Mouse (Mus musculus) hindbrain, embryonic 13.5 days (tissue): ENCODE measurements around the gene Slc4a8. TPM values are rescaled to one million over a fixed set of nuclear protein-coding genes. Genes with fewer than 3 reads are reported as not detected.
A peak's percentile ranks its signal among the peaks of the same experiment; 100 is the strongest.
"Not testable (repeated sequence)": the region's sequence is repeated elsewhere in the genome, so short reads cannot be mapped to it uniquely, and the experiment has no call there.

ENCODE experiments used
- ATAC-seq: fragments of 200-750 bp; cut with Nextera tagmentation; 2 replicates; pipeline ENCODE4 v1.8.0; 2017; ENCODE audit warnings: moderate TSS enrichment; ENCODE audit not compliant: low FRiP score
- H3K27ac ChIP-seq: fragments of 300-500 bp; sonication (generic); 2 replicates; pipeline ENCODE4 v1.5.1; 2015; ENCODE audit warnings: inconsistent platforms, mild to moderate bottlenecking, moderate library complexity
- H3K27me3 ChIP-seq: fragments of 300-500 bp; sonication (generic); 2 replicates; pipeline ENCODE4 v1.6.1; 2015; ENCODE audit warnings: mild to moderate bottlenecking, inconsistent platforms
- H3K36me3 ChIP-seq: fragments of 300-500 bp; sonication (generic); 2 replicates; pipeline ENCODE4 v1.6.1; 2015; ENCODE audit warnings: mild to moderate bottlenecking, inconsistent platforms
- H3K4me1 ChIP-seq: fragments of 300-500 bp; sonication (generic); replicated peaks from 2 replicates; pipeline ENCODE4 v1.6.1; 2015; ENCODE audit warnings: inconsistent platforms
- H3K4me2 ChIP-seq: fragments of 300-500 bp; sonication (generic); 2 replicates; pipeline ENCODE4 v1.6.1; 2015; ENCODE audit warnings: inconsistent platforms, mild to moderate bottlenecking, moderate library complexity
- H3K4me3 ChIP-seq: fragments of 300-500 bp; sonication (generic); 2 replicates; pipeline ENCODE4 v1.5.1; 2015; ENCODE audit warnings: mild to moderate bottlenecking, inconsistent platforms
- H3K9ac ChIP-seq: fragments of 300-500 bp; sonication (generic); 2 replicates; pipeline ENCODE4 v1.6.1; 2015; ENCODE audit warnings: mild to moderate bottlenecking, inconsistent platforms
- H3K9me3 ChIP-seq: fragments of 300-500 bp; sonication (generic); 2 replicates; pipeline ENCODE4 v1.6.1; 2016; ENCODE audit warnings: inconsistent platforms
- WGBS: fragments of 180-500 bp; shearing (Covaris S2); methylation state at CpG from one replicate; pipeline ENCODE4 v1.1.7; 2015; 5-methylcytosine and 5-hydroxymethylcytosine counted together
- polyA plus RNA-seq: library from polyadenylated mRNA; unstranded; fragments of >200 nt; fragmentation: Nextera tagmentation; extraction: Ambion mirVana; gene quantifications from 2 replicates; pipeline ENCODE4 v1.2.1, GENCODE M21; 2015

The Slc4a8 gene
- polyA plus RNA-seq, 1 experiment from 2014 or later: 26.2 TPM

DNA sequence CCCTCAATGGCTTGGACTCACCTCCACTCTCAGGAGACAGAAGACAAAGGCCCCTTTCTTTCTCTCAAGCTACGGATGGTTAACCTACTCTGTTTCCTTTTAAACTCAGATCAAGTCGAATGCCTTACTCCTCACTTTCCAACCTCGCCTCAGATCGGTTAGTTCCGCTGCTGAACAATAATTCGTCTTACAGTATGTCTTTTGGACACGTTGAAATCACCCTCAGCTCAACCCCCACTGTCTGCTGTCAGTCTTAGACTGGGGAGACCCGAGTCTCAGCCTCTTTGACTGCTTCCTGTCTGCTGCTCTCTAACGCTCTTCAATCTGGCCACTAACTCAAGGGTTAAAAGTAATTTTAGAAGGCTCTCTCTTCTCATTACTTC, 520 bp upstream of the Slc4a8 start:
- Histone ChIP-seq H3K27me3 (no peaks in the 10 kb centered on the region), H3K4me2 (peak overlapping the region; percentile 69), H3K9me3 (no peaks in the 10 kb centered on the region), H3K27ac (peak overlapping the region; percentile 95), H3K4me1 (peaks cover 38% of the 10 kb centered on the region), H3K36me3 (peaks cover 11% of the 10 kb centered on the region), H3K9ac (peak overlapping the region; percentile 47), H3K4me3 (peak overlapping the region; percentile 87)
- ATAC-seq: peak; percentile 59
- 7% methylated on average over 9 of the region's 9 CpGs for WGBS

DNA sequence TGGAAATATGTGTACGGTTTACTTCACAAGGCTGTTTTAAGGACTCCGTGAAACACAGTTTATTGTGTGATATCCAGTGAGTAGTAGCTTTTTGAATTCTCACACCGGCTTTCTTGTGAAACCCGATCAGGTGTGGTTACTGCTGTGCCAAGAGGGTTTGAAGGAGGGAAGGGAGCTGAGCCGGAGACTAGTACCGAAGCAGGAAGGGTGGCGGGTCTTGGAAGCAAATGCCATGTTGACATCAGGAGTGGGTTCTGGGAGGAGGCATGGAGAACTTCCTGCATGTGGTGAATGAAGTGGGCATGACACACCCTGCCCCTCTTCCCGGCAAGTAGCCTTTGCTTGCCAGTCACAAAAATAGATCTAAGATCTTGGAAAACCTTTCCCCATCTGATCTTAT, 1.1 kb downstream of the Slc4a8 start:
- Histone ChIP-seq H3K9ac (peak overlapping the region; percentile 92), H3K27ac (peak overlapping the region; percentile 95), H3K4me1 (peaks cover 36% of the 10 kb centered on the region), H3K9me3 (no peaks in the 10 kb centered on the region), H3K4me2 (peak overlapping the region; percentile 69), H3K36me3 (peaks cover 21% of the 10 kb centered on the region), H3K4me3 (peak overlapping the region; percentile 87), H3K27me3 (no peaks in the 10 kb centered on the region)
- WGBS: 48% methylated on average over 8 of the region's 8 CpGs
- no peak for ATAC-seq

DNA sequence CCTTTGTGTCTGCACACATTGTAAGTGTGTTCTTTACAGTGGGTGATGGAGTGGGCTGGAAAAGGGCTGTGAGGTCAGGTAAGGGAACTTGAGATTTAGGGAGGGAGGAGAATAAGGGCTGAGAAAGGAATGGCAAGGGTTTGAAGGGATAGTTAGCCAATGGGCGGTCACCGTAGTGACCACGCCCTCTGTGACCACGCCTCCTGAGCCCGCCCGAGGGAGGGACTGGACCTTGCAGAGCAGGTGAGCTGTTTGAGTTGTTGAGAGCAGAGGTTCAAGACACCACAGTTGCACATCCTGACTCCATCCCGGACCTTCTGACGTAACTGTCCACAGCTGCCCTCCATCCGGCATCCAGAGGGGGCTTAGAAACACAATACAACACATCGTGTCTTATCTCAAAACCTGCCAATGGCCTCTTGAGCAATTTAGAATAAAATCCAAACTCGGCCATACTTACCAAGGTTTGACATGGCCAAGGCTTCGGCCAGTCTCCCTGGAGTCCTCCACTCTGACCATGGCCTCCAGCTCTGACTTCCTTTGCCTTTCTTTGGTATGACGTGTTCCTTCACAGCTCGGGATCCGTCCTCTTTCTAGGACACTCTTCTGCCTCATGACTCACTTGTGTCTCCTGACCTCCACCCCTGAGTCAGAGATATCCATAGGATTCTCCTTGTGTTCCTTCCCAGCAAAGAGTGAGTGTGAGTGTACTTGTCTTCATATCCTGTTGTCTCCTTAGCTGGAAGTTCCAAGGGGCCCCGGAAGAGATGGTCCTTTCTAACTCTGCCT, 2.8 kb downstream of the Slc4a8 start:
- Histone ChIP-seq H3K9me3 (no peaks in the 10 kb centered on the region), H3K36me3 (peaks cover 35% of the 10 kb centered on the region), H3K4me2 (0 out of 2 replicates have a peak overlapping the region, but pooled peaks have one; percentile 69), H3K9ac (no peak overlapping the region), H3K4me3 (no peak overlapping the region), H3K27me3 (no peaks in the 10 kb centered on the region), H3K27ac (no peak overlapping the region), H3K4me1 (peaks cover 33% of the 10 kb centered on the region)
- no peak for ATAC-seq
- WGBS: 86% methylated on average over 16 of the region's 16 CpGs

DNA sequence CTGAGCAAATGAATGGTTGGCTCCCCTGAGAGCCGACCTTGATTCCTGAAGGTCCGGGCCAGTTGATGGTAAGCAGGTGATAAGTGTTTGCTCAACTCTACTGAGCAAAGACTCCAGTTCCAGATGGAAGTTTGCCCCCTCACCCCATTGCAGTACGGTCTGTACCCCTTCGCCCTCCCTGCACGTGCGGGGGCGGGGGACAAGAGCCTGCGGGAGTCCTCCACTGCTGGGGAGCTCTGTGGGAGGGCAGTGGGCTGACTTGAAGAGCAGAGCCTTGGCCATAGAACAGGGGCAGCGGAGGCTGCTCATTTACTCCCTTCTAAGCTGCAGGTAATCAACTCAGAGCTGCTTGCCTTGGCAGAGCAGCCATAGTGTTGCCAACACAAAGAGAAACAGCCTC, 5.3 kb downstream of the Slc4a8 start:
- no peaks in the 10 kb centered on the region for H3K9me3 ChIP-seq
- no peak overlapping the region for H3K4me2 ChIP-seq
- H3K4me3 ChIP-seq: no peak overlapping the region
- no peak for ATAC-seq
- peaks cover 24% of the 10 kb centered on the region for H3K4me1 ChIP-seq
- no peaks in the 10 kb centered on the region for H3K27me3 ChIP-seq
- H3K36me3 ChIP-seq: peaks cover 53% of the 10 kb centered on the region
- WGBS: 74% methylated on average over 9 of the region's 9 CpGs
- H3K27ac ChIP-seq: no peak overlapping the region
- H3K9ac ChIP-seq: no peak overlapping the region

DNA sequence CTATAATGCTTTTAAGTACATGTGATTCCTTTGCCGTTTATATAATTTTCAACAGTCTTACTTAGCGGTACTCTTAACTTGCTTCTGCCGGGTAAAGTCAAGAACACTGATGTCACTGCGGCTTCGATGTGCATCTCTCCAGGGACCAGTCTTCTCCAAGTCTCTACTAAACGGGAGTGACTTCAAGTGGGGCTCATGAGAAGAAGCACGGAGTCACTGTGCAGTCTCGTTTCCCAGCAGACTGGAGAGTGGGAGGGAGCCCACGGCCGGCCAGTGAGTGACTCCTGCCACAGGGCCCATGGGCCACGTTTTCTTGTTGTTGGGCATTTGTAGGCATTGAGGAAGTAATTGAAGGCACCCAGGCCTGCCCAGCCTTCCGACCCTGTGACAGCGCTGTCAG, 6.3 kb downstream of the Slc4a8 start:
- no peak for ATAC-seq
- Histone ChIP-seq H3K4me2 (no peak overlapping the region), H3K27me3 (no peaks in the 10 kb centered on the region), H3K9me3 (no peaks in the 10 kb centered on the region), H3K4me3 (no peak overlapping the region), H3K27ac (no peak overlapping the region), H3K9ac (no peak overlapping the region), H3K4me1 (peaks cover 14% of the 10 kb centered on the region), H3K36me3 (peaks cover 53% of the 10 kb centered on the region)
- WGBS: 88% methylated on average over 13 of the region's 13 CpGs

DNA sequence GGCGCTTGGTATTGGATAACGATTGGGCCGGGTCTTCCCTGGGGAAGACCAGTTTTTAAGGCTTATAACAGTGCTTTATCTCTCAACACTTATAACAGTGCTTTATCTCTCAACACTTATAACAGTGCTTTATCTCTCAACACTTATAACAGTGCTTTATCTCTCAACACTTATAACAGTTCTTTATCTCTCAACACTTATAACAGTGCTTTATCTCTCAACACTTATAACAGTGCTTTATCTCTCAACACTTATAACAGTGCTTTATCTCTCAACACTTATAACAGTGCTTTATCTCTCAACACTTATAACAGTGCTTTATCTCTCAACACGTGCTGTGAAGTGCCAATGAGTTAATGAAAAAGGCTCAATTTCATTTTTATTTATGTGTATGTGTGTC, 7.5 kb downstream of the Slc4a8 start:
- H3K4me2 ChIP-seq, ATAC-seq, H3K9me3 ChIP-seq, H3K4me1 ChIP-seq, H3K4me3 ChIP-seq, H3K9ac ChIP-seq, H3K27me3 ChIP-seq, H3K27ac ChIP-seq: not testable (repeated sequence)
- 95% methylated on average over 4 of the region's 4 CpGs for WGBS
- peaks cover 53% of the 10 kb centered on the region for H3K36me3 ChIP-seq

DNA sequence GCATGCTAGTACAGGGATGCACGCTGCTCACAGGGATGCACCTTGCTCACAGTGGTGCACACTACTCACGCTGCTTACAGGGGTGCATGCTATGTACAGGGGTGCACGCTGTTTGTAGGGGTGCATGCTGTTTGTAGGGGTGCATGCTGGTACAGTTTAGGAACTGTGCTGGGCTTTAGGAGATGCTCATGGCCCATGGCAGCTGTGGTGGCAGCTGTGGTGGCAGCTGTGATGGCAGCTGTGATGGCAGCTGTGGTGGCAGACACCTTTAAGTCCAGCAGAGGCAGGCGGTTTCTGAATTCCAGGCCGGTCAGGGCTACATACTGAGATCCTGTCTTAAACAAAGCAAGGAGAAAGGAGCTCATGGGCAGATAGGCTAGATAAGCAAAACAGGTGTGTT, 8.8 kb downstream of the Slc4a8 start:
- Histone ChIP-seq H3K4me2 (no peak overlapping the region), H3K27me3 (no peaks in the 10 kb centered on the region), H3K27ac (no peak overlapping the region), H3K4me1 (0 out of 2 replicates have a peak, but pooled peaks cover 4% of the 10 kb centered on the region), H3K4me3 (no peak overlapping the region), H3K9me3 (no peaks in the 10 kb centered on the region), H3K9ac (no peak overlapping the region), H3K36me3 (peaks cover 49% of the 10 kb centered on the region)
- ATAC-seq: no peak
- WGBS: 97% methylated on average over 5 of the region's 5 CpGs

DNA sequence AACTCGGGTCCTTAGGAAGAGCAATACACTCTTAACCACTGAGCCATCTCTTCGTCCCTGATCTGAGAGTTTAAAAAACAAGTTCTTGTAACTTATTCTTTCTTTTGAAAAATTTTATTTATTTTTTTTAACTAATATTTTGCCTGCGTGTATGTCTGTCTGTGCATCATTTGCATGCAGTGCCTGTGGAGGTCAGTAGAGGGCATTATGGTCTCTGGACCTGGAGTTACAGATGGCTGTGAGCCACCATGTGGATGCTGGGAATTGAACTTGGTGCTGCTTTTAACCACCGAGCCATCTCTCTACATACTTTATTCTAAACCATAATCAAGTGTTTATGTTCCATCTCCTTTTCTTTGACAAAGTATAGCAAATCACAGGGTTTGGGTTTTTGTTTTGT, 11.1 kb downstream of the Slc4a8 start:
- H3K9ac ChIP-seq: no peak overlapping the region
- no peak overlapping the region for H3K27ac ChIP-seq
- H3K36me3 ChIP-seq: peaks cover 44% of the 10 kb centered on the region
- no peaks in the 10 kb centered on the region for H3K9me3 ChIP-seq
- ATAC-seq: no peak
- no peak overlapping the region for H3K4me3 ChIP-seq
- WGBS: 90% methylated on average over 4 of the region's 4 CpGs
- peaks cover 26% of the 10 kb centered on the region for H3K4me1 ChIP-seq
- no peak overlapping the region for H3K4me2 ChIP-seq
- H3K27me3 ChIP-seq: no peaks in the 10 kb centered on the region

DNA sequence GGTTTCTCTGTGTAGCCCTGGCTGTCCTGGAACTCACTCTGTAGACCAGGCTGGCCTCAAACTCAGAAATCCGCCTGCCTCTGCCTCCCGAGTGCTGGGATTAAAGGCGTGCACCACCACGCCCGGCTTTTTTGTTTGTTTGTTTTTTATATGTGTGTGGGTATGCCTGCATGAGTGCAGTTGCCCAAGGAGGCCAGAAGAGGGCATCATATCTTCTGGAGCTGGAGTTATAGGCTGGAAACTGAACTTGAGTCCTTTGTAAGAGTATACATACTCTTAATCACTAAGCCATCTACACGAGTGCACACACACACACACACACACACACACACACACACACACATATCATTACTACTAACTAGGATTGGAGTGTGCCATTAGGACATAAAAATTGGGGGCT, 12.3 kb downstream of the Slc4a8 start:
- H3K4me2 ChIP-seq, H3K27me3 ChIP-seq, H3K9me3 ChIP-seq, ATAC-seq, H3K4me3 ChIP-seq, H3K27ac ChIP-seq, H3K9ac ChIP-seq: not testable (repeated sequence)
- Histone ChIP-seq H3K4me1 (peaks cover 31% of the 10 kb centered on the region), H3K36me3 (peaks cover 32% of the 10 kb centered on the region)
- 97% methylated on average over 6 of the region's 6 CpGs for WGBS

DNA sequence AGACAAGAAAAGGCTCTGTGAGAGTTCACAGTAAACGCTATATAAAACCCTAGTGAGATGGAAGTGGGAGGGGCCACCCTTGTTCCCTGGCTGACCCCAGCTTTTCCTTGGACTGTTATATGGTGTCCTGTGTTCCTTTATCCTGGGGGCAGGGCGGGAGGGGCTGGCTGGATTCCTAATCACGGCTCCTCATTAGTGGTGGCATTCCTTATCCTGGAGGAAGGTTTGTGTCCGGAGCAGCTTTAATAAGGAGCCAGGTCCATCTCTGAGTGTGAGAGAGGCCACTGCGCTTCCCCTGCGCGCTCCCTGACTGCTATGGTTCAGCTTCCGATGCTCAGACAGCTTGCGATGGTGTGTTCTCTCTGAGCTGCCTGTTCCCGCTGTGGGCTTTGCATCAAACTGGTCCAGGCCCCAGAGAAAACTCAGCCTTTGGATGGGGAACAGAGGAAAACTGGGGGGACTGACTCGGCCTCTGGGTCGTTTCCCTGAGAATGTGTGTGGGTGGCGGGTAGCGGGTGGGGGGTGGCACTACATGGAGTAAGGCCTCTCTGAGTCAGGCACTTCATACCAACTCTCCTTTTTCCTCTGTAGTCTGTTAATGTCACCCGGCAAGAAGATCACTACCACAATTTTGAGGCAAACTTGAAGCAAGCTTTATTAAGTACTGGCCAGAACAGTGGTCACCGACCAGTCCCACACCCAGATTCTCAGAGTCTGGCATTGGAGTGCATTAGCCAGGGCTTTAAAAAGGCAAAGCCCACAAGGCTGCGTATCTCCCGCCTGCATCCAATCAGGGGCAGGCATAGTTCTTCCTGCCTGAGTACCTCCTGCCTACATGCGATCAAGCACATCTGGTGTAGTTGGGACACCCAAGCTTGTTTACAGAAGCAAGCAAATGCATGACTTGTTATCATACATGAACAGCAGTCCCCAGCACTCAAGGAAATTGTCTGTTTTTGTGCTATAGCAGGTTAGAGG, 13.9 kb downstream of the Slc4a8 start:
- Histone ChIP-seq H3K36me3 (peaks cover 19% of the 10 kb centered on the region), H3K27me3 (no peaks in the 10 kb centered on the region), H3K9me3 (no peaks in the 10 kb centered on the region), H3K4me3 (no peak overlapping the region), H3K4me2 (no peak overlapping the region), H3K27ac (no peak overlapping the region; the same call in 1 of the 2 replicates), H3K9ac (peak overlapping the region; percentile 8; the same call in 1 of the 2 replicates), H3K4me1 (peaks cover 39% of the 10 kb centered on the region)
- ATAC-seq: no peak
- 61% methylated on average over 19 of the region's 19 CpGs for WGBS

DNA sequence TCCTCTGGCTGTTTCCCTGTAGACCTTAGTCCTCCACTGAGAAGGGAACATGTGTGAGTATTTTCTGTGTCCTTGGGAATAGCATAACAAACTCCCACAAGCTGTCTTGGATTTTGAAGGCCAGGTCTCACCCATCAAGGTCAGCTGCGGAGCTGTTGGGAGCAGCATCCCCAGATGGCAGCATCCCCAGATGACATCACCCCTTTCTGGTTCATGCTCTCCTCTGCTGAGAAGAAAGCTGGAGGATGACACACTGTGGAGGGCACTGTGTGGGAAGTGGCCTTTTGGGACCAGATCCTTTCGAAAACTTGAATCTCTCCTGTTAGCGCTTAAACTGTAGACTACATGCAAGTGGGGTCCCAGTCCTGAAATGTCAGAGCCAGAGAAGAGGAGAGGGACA, 14.9 kb downstream of the Slc4a8 start:
- WGBS: 96% methylated on average over 3 of the region's 3 CpGs
- no peak overlapping the region for H3K4me3 ChIP-seq
- H3K9me3 ChIP-seq: no peaks in the 10 kb centered on the region
- peaks cover 41% of the 10 kb centered on the region for H3K4me1 ChIP-seq
- ATAC-seq: no peak
- no peak overlapping the region for H3K4me2 ChIP-seq
- peak overlapping the region; percentile 8; the same call in 1 of the 2 replicates for H3K9ac ChIP-seq
- no peak overlapping the region; the same call in 1 of the 2 replicates for H3K27ac ChIP-seq
- H3K27me3 ChIP-seq: no peaks in the 10 kb centered on the region
- H3K36me3 ChIP-seq: peaks cover 12% of the 10 kb centered on the region
